Mouse (Mus musculus) heart, adult 2 months (tissue): ENCODE results near the gene D5Ertd579e.

Experiments used
- CTCF ChIP-seq: fragments of 200-600 bp; IDR thresholded peaks from 2 replicates; pipeline ENCODE4 v1.8.1; 2022; ENCODE audit warnings: antibody characterized with exemption, mild to moderate bottlenecking, moderate library complexity
- EP300 ChIP-seq: fragments of 200-500 bp; IDR thresholded peaks from 2 replicates; pipeline ENCODE4 v1.6.1; 2011; ENCODE audit warnings: low read depth, low read length, control low read depth; ENCODE audit not compliant: insufficient read depth
- POLR2A ChIP-seq: fragments of 200-500 bp; IDR thresholded peaks from 2 replicates; pipeline ENCODE4 v1.6.1; 2011; ENCODE audit warnings: mild to moderate bottlenecking, low read depth, low read length, control low read depth; ENCODE audit not compliant: insufficient read depth

- no peak for TF ChIP-seq POLR2A
- no peak for TF ChIP-seq CTCF
- no peak for TF ChIP-seq EP300
Observed at GRCm38 (mm10) chr5:36727136-36727535, 31.3 kb upstream of the D5Ertd579e start.
